Mouse (Mus musculus): Measurements from ENCODE around the gene Specc1l.
"Not testable (repeated sequence)": the region's sequence is repeated elsewhere in the genome, so short reads cannot be mapped to it uniquely, and the experiment has no call there.

Specc1l gene

GRCm38 (mm10) chr10:75282648-75283047 is 70.8 kb downstream of the Specc1l start:
- peak; percentile 29 to 39 for DNase-seq (ENCODE audit: low spot score in 2 of 2)

GRCm38 (mm10) chr10:75283821-75284220 is 71.9 kb downstream of the Specc1l start:
- no peak for DNase-seq (ENCODE audit: low spot score in 2 of 2)

- no peak for DNase-seq (ENCODE audit: low spot score in 2 of 2)
Observed at GRCm38 (mm10) chr10:75288579-75288978, 76.7 kb downstream of the Specc1l start.

GRCm38 (mm10) chr10:75289392-75289791 is 77.5 kb downstream of the Specc1l start:
- no peak for DNase-seq (ENCODE audit: low spot score in 2 of 2)

GRCm38 (mm10) chr10:75290650-75291049 is 78.8 kb downstream of the Specc1l start:
- no peak for DNase-seq (ENCODE audit: low spot score in 2 of 2)

- DNase-seq (ENCODE audit: low spot score in 2 of 2) = no peak
Observed at GRCm38 (mm10) chr10:75291338-75291737, 79.5 kb downstream of the Specc1l start.

GRCm38 (mm10) chr10:75292206-75292605 is 80.3 kb downstream of the Specc1l start:
- DNase-seq (ENCODE audit: low spot score in 2 of 2) = not testable (repeated sequence)

GRCm38 (mm10) chr10:75293288-75293687 is 81.4 kb downstream of the Specc1l start:
- no peak for DNase-seq (ENCODE audit: low spot score in 2 of 2)

- no peak for DNase-seq (ENCODE audit: low spot score in 2 of 2)
Observed at GRCm38 (mm10) chr10:75294362-75294761, 82.5 kb downstream of the Specc1l start.

- no peak for DNase-seq (ENCODE audit: low spot score in 2 of 2)
Observed at GRCm38 (mm10) chr10:75294926-75295325, 83.1 kb downstream of the Specc1l start.

- DNase-seq (ENCODE audit: low spot score in 2 of 2) = no peak
Observed at GRCm38 (mm10) chr10:75298608-75299007, 86.7 kb downstream of the Specc1l start.

- no peak for DNase-seq (ENCODE audit: low spot score in 2 of 2)
Observed at GRCm38 (mm10) chr10:75299785-75300418, 88.0 kb downstream of the Specc1l start.

- DNase-seq (ENCODE audit: low spot score in 2 of 2) = no peak
Observed at GRCm38 (mm10) chr10:75301195-75301806, 89.4 kb downstream of the Specc1l start.

- no peak for DNase-seq (ENCODE audit: low spot score in 2 of 2)
Observed at GRCm38 (mm10) chr10:75301937-75302336, 90.1 kb downstream of the Specc1l start.

GRCm38 (mm10) chr10:75302536-75302935 is 90.7 kb downstream of the Specc1l start:
- DNase-seq (ENCODE audit: low spot score in 2 of 2) = no peak

GRCm38 (mm10) chr10:75303324-75304048 is 91.6 kb downstream of the Specc1l start:
- no peak for DNase-seq (ENCODE audit: low spot score in 2 of 2)

- DNase-seq (ENCODE audit: low spot score in 2 of 2) = no peak
Observed at GRCm38 (mm10) chr10:75304049-75304405, 92.2 kb downstream of the Specc1l start.

- DNase-seq (ENCODE audit: low spot score in 2 of 2) = no peak
Observed at GRCm38 (mm10) chr10:75304413-75304812, 92.5 kb downstream of the Specc1l start.

- no peak for DNase-seq (ENCODE audit: low spot score in 2 of 2)
Observed at GRCm38 (mm10) chr10:75307130-75307529, 95.3 kb downstream of the Specc1l start.

GRCm38 (mm10) chr10:75312361-75312760 is 100.5 kb downstream of the Specc1l start:
- DNase-seq (ENCODE audit: low spot score in 2 of 2) = no peak

GRCm38 (mm10) chr10:75314190-75314980 is 102.5 kb downstream of the Specc1l start:
- DNase-seq (ENCODE audit: low spot score in 2 of 2) = no peak

GRCm38 (mm10) chr10:75315756-75316155 is 103.9 kb downstream of the Specc1l start:
- no peak for DNase-seq (ENCODE audit: low spot score in 2 of 2)

Measured in thymus, postnatal 10 days (tissue).